Mouse (Mus musculus) heart, postnatal 10 days (tissue): Measurements from ENCODE around the gene Hspb11. TPM values are rescaled to one million over a fixed set of nuclear protein-coding genes. Genes with fewer than 3 reads are reported as not detected.
A peak's percentile ranks its signal among the peaks of the same experiment; 100 is the strongest.

ENCODE experiments used
- DNase-seq, 2 experiments: peaks; one replicate each; pipeline ENCODE4 v3.0.0; 2021
- intact Hi-C: fragments of 180-260 bp; cut with DNase I; formaldehyde crosslinking; loops from one replicate; pipeline ENCODE4 v1.15.1; 2025
- total RNA-seq, 2 experiments: library from RNA; stranded (reverse); gene quantifications; 2 replicates each; pipeline ENCODE4 v1.2.3; 2021

Gene Hspb11
- total RNA-seq, 2 experiments from 2014 or later, result 16.3 to 16.8 TPM

DNA sequence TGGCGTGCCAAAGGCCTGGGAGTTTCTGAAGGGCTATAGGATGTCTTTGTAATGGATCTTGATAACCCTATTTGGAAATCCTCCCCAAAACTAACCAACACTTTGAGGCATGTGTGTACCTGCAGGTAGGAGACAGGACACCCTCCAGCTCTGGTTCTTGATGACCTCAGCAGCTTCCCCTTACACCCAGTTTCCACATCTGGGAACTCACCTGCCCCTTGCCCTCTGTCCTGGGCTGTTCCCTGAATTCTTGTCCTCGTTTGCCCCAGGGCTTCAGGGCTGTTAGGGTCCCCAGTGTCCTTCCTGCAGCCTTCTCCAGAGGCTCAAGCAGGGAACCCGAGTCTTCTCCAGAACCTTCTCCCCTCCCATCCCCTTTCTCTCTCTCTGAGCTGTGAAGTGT is 50.1 kb downstream of the Hspb11 start:
- DNase-seq, result no peak
- intact Hi-C loops, result no loop called here

DNA sequence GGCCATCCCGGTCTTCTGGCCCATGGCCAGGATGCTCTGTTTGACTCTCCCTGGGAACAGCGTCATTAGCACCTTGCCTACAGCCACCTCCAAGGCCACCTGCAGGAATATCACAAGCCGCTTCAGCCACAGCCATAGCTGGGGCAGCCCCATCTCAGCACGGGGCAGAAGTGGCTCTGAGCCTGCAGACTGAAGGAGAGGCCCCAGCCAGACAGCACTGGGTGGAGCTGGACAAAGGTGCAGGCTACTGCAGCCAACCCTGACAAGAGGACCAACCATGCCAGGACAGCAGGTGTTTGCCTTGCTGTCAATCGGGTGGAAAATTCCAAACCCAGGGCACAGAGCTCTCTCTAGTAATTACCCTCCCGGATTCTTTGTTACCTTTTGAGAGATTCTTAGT is 53.6 kb downstream of the Hspb11 start, which contains the start of gene Dio1:
Dio1 (minus strand) TSS at position 204 of the 400 bp plus-strand sequence.
- DNase-seq, result no peak
- intact Hi-C loops, result no loop called here

DNA sequence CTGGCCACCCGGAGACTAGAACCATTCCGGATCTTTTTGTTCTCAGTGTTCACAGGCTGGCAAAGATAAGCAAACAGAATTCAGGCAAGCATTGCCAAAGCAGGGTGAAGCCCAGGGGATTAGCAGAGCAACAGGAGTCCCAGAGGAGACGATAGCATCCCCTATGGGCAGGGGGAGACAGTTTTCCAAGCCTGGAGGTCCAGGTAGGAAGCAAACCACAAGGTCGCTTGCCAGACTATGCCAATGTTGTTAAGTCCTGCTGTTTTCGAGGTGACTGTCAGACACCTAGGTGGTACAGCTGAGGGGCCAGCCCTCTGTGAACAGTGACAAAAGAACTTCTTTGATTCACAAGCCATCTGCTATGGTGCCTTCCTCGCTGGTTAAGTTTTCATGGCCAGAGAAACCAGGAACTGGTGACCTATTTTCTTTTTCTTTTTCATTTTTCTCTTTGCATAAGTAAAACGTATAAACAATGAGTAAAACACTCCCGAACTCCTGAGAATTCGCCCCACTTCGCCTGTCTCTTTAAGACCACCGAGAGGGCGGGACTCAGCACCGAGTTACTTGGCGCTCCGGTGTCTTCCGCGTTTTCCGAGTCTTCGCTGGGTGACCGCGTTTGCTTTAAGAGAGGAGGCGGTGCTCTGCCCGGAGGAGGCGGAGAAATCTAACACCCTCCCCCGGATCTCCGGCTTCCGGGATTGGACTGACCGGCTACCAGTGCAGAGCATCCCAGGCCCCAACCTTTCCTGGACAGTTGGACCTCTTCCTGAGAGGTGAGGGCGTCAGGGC is 60.5 kb downstream of the Hspb11 start, which contains the start of gene Yipf1:
Yipf1 (plus strand) TSS at position 674 of the 789 bp plus-strand sequence.
- peak; percentile 93 to 95 for DNase-seq
- intact Hi-C loops, result loop anchor here (2.0 kb wide), 1 partner anchor 61 kb away; the partner anchor contains the start of genes Hspb11 and Lrrc42

DNA sequence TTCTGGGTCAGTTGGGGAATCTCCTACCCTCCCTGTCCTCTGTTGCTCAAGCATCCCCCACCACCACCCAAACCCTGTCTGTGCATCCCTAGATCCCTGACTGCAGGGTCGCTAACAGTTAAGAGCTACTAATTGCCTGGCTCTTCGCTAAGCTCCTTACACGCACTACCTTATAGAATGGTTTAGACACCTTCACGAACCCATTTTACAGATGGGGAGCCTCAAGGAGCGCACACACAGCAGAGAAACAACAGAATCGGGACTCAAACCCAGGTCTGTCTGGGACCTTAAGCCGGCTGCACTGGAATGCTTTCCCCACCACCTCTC is 61.0 kb downstream of the Hspb11 start:
- intact Hi-C loops, result no loop called here
- DNase-seq, result peak in 1 of 2 experiments; percentile 5

DNA sequence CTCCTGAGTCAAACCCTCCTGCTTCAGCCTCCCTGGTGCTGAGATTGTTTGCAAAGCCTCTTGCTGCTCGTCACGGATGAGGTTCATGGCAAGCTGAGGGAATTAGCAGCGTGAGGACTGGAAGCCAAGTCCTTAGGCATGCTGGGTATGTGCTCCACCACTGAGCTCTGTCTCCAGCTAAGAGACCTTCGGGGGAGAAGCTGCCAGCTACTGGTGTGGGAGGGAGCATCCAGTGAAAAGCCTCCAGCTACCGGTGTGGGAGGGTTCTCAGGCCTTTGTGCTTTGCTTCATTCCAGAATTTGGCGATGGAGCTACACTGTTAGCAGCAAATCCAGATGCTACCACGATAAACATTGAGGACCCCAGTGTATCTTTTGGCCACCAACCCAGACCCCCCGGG is 65.3 kb downstream of the Hspb11 start:
- intact Hi-C loops, result no loop called here
- no peak for DNase-seq

DNA sequence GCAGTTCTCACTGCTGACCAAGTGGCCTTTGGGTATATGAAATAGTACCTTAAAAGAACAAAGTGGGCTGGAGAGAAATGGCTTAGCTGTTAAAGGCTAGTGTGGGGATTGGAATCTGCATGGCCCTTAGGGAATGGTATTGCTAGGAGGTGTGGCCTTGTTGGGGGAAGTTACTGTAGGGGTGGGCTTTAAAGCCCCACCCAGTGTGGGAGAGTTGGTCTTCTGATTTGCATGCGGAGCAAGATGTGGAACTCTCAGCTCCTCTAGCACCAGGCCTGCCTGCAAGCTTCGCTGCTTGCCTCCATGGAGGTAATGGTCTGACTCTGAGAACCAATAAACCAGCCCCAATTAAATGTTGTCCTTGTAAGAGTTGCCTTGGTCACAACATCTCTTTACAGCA is 67.6 kb downstream of the Hspb11 start:
- intact Hi-C loops, result no loop called here
- no peak for DNase-seq

DNA sequence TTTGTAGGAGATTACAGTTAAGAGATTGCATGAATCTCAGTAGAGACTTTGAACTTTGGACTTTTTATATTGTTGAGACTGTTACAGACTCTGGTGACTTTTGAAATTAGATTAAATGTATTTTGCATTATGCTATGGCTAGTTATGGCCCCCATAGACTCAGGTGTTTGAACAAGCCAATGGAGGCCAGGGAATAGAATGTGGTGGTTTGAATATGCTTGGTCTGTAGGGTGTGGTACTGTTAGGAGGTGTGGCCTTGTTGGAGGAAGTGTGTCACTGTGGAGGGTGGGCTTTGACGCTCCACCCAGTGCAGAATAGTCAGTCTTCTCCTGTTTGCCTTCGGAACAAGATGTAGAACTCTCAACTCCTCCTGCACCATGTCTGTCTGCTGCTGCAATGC is 69.7 kb downstream of the Hspb11 start:
- intact Hi-C loops, result no loop called here
- no peak for DNase-seq

DNA sequence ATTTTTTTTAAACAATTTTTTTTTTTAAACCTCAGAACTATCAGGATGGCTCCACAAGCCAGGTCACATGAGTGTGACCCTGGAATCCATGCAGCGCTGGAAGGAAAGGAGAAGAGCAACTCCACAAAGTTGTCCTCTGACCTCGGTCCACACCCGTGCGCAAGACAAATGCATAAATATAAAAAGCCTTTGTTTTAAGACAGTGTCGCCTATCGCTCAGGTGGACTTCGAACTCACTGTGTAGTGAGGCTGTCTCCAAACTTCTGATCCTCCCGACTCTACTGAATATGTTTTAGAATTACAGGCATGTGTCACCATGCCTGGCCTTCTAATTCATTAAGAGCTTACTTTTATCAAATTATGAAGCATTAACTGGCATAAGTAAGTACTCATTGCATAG is 75.1 kb downstream of the Hspb11 start:
- no peak for DNase-seq
- intact Hi-C loops, result no loop called here

Other genes starting within 250 kb of the Hspb11 start
- 10 to 100 TPM; 84.2 to 87.3 TPM for gene Mrpl37, start 186.7 kb upstream of the Hspb11 start, total RNA-seq
- gene Cyb5rl, start 186.6 kb upstream of the Hspb11 start, total RNA-seq, result 10 to 100 TPM; 11.4 to 12.0 TPM
- not detected for gene Cdcp2, start 156.7 kb upstream of the Hspb11 start, total RNA-seq
- 100 to 1,000 TPM; 170 TPM for gene Tmem59, start 75.2 kb upstream of the Hspb11 start, total RNA-seq
- gene Tceanc2, start 74.5 kb upstream of the Hspb11 start, total RNA-seq, result 10 to 100 TPM; 14.1 to 17.6 TPM
- not detected for gene Ldlrad1, start 44.4 kb upstream of the Hspb11 start, total RNA-seq
- gene Lrrc42, start 61 bp upstream of the Hspb11 start, total RNA-seq, result 10 to 100 TPM; 16.4 to 21.6 TPM
- not detected for gene Dio1, start 53.6 kb downstream of the Hspb11 start, total RNA-seq
- gene Yipf1, start 60.8 kb downstream of the Hspb11 start, total RNA-seq, result 10 to 100 TPM; 26.1 to 28.5 TPM
- 10 to 100 TPM; 15.0 to 16.7 TPM for gene Ndc1, start 114.2 kb downstream of the Hspb11 start, total RNA-seq
- gene Glis1, start 181.0 kb downstream of the Hspb11 start, total RNA-seq, result under 1 TPM in 1 of 2 experiments, not detected in 1; 0.38 TPM